Mouse (Mus musculus) forebrain, embryonic 12.5 days (tissue): ENCODE results near the gene Gm28710. TPM values are rescaled to one million over a fixed set of nuclear protein-coding genes. Genes with fewer than 3 reads are reported as not detected.

ENCODE experiments used
- ATAC-seq: fragments of 200-750 bp; cut with Nextera tagmentation; 2 replicates; pipeline ENCODE4 v1.8.0; 2017; ENCODE audit warnings: moderate TSS enrichment; ENCODE audit not compliant: low FRiP score
- H3K27ac ChIP-seq: fragments of 300-500 bp; sonication (generic); 2 replicates; pipeline ENCODE4 v1.5.1; 2016; ENCODE audit warnings: mild to moderate bottlenecking
- H3K27me3 ChIP-seq: fragments of 300-500 bp; sonication (generic); 2 replicates; pipeline ENCODE4 v1.6.1; 2016; ENCODE audit warnings: mild to moderate bottlenecking
- H3K36me3 ChIP-seq: fragments of 300-500 bp; sonication (generic); replicated peaks from 2 replicates; pipeline ENCODE4 v1.6.1; 2016; ENCODE audit warnings: mild to moderate bottlenecking
- H3K4me1 ChIP-seq: fragments of 300-500 bp; sonication (generic); 2 replicates; pipeline ENCODE4 v1.6.1; 2016
- H3K4me2 ChIP-seq: fragments of 300-500 bp; sonication (generic); 2 replicates; pipeline ENCODE4 v1.6.1; 2016; ENCODE audit warnings: mild to moderate bottlenecking, moderate library complexity
- H3K4me3 ChIP-seq: fragments of 300-500 bp; sonication (generic); replicated peaks from 2 replicates; pipeline ENCODE4 v1.5.1; 2016; ENCODE audit warnings: mild to moderate bottlenecking
- H3K9ac ChIP-seq: fragments of 300-500 bp; sonication (generic); 2 replicates; pipeline ENCODE4 v1.6.1; 2016; ENCODE audit warnings: mild to moderate bottlenecking
- H3K9me3 ChIP-seq: fragments of 300-500 bp; sonication (generic); 2 replicates; pipeline ENCODE4 v1.6.1; 2016
- WGBS: fragments of 180-500 bp; shearing (Covaris S2); methylation state at CpG from one replicate; pipeline ENCODE4 v1.1.7; 2016; 5-methylcytosine and 5-hydroxymethylcytosine counted together
- polyA plus RNA-seq: library from polyadenylated mRNA; unstranded; fragments of >200 nt; fragmentation: Nextera tagmentation; extraction: Ambion mirVana; gene quantifications from 2 replicates; pipeline ENCODE4 v1.2.1, GENCODE M21; 2016

Gene Gm28710
- not detected in 2 replicates for polyA plus RNA-seq

DNA sequence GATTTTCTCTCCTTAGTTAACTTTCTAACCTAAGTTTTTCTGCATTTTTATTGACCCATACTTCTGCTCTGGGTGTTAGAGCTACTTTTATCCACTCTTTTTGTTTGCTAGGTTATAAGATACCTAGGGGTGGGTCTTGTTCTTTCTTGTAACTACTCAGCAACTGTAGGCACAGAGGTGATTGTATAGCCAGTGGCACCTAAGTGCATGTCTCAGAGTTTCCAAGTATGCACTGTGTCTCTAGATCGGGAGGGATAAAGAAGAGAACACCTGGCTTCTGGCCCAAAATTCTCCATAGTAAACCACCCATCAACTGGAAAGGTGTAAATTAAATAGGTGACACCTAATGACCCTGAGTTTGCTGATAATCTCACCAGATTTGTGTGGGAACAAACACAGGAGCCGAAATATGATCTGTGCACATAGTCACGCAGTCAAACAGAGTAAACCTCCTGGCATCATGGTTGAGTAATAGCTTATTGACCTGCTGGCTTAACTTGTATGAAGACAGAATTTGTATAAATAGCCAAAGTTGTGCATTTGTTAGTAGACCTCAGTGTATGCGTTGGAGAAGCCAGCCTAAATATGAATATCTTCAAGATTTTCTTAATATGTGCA, at the start of gene Gm28710:
TSS of gene Gm28710 (plus strand) at position 568 of the 618 bp plus-strand sequence.
- no peak for ATAC-seq
- Histone ChIP-seq H3K27ac (no peak within 1 kb of the TSS), H3K4me1 (no peaks in the 10 kb centered on the region), H3K4me2 (no peak within 1 kb of the TSS), H3K27me3 (no peaks in the 10 kb centered on the region), H3K36me3 (no peaks in the 10 kb centered on the region), H3K9ac (no peak within 1 kb of the TSS), H3K9me3 (no peaks in the 10 kb centered on the region), H3K4me3 (no peak within 1 kb of the TSS)
- 92% methylated on average over 4 of the region's 4 CpGs for WGBS

DNA sequence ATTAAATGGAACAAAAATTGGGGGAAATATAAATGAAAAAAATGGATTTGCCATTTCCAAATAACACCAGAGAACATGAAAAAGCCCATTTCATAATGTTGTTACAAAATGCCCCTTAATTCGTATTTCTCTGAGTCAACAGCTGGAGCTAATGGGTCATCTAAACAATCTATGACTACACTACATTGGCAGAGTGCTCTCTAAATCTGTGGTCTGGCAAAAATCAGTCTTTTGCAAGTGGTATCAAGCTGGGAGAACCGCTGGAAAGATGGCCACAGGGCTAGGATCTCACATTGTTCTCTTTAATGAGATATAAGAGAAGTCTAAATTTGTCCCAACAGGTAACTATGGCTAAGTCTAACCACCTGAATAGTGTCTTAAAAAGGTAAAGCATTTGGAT, 14.4 kb upstream of the Gm28710 start:
- H3K27ac ChIP-seq = no peak overlapping the region
- no peak for ATAC-seq
- H3K4me2 ChIP-seq = no peak overlapping the region
- H3K4me1 ChIP-seq = no peaks in the 10 kb centered on the region
- no peak overlapping the region for H3K9ac ChIP-seq
- WGBS = 71% methylated on average over 2 of the region's 2 CpGs
- no peak overlapping the region for H3K4me3 ChIP-seq
- H3K9me3 ChIP-seq = no peaks in the 10 kb centered on the region
- no peaks in the 10 kb centered on the region for H3K27me3 ChIP-seq
- H3K36me3 ChIP-seq = no peaks in the 10 kb centered on the region

DNA sequence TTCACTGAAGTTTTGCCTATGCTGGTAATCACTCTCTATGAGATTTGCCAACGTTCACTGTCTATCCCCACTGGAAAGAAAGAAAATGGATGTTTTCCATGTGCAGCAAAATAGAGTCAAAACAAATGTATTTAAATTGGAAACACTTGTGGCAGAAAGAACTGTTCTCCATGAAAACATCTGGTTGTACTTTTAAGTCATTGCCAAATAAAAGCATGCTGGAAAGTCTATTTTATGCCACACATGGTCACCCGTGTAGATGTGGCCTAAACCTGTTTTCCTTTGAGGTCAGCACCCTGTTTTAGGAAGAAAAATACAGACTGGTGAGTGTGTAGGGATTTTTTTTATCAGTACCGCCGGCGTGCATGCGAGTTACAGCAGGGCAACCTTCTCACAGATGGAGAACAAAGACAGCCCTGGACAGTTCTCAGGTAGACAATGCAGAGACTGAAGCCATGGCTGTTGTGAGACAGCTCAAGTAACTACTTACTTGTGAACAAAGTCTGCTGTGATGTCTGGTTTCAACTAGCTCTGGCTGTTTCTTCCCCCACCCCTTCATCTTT, 12.9 kb upstream of the Gm28710 start:
- H3K4me2 ChIP-seq = no peak overlapping the region
- no peak overlapping the region for H3K4me3 ChIP-seq
- WGBS = 76% methylated on average over 6 of the region's 6 CpGs
- no peaks in the 10 kb centered on the region for H3K27me3 ChIP-seq
- no peaks in the 10 kb centered on the region for H3K36me3 ChIP-seq
- no peak for ATAC-seq
- H3K9ac ChIP-seq = no peak overlapping the region
- H3K4me1 ChIP-seq = no peaks in the 10 kb centered on the region
- no peaks in the 10 kb centered on the region for H3K9me3 ChIP-seq
- H3K27ac ChIP-seq = no peak overlapping the region

DNA sequence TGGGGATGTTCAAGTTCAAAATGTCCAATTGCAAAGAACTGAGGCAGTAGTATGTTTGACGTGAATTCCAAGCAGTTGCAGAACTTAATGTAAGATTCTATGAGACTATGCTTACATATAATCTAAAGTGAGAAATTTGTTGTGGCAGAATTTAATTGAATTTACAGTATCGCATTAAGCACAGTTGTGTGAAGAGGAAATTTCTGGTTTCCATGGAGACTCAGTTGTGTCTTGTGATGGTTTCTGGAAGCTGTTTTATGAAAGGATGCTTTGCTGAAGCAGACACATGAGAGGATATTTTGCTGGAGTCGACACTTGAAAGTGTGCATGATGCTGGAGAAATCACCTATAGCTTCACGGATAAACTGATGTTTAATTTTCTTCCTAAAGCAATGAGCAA, 6.0 kb upstream of the Gm28710 start:
- Histone ChIP-seq H3K27me3 (no peaks in the 10 kb centered on the region), H3K4me3 (no peak overlapping the region), H3K36me3 (no peaks in the 10 kb centered on the region), H3K4me2 (no peak overlapping the region), H3K4me1 (no peaks in the 10 kb centered on the region), H3K9me3 (no peaks in the 10 kb centered on the region), H3K27ac (no peak overlapping the region), H3K9ac (no peak overlapping the region)
- no peak for ATAC-seq
- 93% methylated on average over 4 of the region's 4 CpGs for WGBS

DNA sequence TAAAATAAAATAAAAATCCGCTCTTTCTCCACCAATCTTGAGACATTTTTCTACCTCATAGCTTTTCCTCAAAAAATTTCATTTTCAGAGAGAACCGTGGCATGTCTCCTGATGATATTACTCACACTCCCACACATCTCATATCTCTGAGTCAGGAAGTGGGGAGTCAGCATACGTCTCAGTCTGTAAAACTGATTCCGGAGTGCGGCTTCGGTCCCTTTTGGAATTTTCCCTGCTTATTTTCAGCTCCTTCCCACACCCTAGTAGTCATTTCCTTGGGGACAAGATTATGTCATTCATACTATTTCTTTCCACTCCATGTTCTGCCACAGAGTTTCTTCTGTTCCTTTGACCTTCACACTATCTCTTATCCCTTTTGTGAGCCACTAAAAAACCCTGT, 3.4 kb downstream of the Gm28710 start:
- no peaks in the 10 kb centered on the region for H3K9me3 ChIP-seq
- no peaks in the 10 kb centered on the region for H3K4me1 ChIP-seq
- H3K9ac ChIP-seq = no peak overlapping the region
- WGBS = 92% methylated on average over 6 of the region's 6 CpGs
- no peak overlapping the region for H3K4me2 ChIP-seq
- H3K27me3 ChIP-seq = no peaks in the 10 kb centered on the region
- H3K27ac ChIP-seq = no peak overlapping the region
- H3K4me3 ChIP-seq = no peak overlapping the region
- no peaks in the 10 kb centered on the region for H3K36me3 ChIP-seq
- ATAC-seq = no peak

DNA sequence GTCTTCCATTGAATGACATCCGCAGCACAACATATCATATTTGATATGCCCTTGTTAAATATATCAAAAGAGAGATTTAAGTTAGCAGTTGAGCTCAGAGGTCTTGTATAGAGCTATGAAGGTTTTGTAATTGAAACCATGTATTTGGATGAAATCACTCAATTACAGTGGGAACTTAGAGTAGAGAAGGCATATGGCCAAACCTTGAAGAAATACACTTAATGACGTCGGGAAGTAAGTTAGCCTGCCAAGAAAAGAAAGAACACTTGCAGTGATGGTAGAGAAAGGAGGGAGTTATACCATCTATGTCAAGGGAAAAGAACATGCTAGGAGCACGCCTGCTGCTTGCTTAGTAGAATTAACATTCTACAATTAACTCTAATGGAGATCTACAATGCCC, 11.1 kb downstream of the Gm28710 start:
- Histone ChIP-seq H3K4me1 (no peaks in the 10 kb centered on the region), H3K4me3 (no peak overlapping the region), H3K27me3 (no peaks in the 10 kb centered on the region), H3K4me2 (no peak overlapping the region), H3K27ac (no peak overlapping the region), H3K36me3 (no peaks in the 10 kb centered on the region), H3K9me3 (no peaks in the 10 kb centered on the region), H3K9ac (no peak overlapping the region)
- ATAC-seq = no peak
- 71% methylated on average over 4 of the region's 4 CpGs for WGBS

DNA sequence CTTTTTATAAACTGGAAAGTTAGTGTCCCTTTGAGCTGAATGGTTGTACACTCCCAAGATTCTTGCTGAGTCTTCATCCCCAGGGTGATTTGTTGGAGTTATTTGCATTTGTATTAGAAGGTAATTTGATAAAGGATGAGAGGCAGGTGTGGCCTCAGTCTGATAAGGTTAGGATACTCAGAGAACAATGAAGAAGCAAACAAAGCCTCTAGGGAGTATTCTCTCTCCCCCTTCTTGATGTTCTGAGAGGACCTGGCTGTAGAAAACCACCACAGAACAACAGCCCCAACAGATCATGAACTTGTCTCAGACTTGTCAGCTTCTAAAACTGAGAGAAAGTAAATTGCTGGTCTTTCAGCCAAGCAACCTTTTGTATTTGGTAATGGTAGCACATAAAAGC, 47.4 kb downstream of the Gm28710 start:
- Histone ChIP-seq H3K4me2 (no peak overlapping the region), H3K4me1 (no peaks in the 10 kb centered on the region)

DNA sequence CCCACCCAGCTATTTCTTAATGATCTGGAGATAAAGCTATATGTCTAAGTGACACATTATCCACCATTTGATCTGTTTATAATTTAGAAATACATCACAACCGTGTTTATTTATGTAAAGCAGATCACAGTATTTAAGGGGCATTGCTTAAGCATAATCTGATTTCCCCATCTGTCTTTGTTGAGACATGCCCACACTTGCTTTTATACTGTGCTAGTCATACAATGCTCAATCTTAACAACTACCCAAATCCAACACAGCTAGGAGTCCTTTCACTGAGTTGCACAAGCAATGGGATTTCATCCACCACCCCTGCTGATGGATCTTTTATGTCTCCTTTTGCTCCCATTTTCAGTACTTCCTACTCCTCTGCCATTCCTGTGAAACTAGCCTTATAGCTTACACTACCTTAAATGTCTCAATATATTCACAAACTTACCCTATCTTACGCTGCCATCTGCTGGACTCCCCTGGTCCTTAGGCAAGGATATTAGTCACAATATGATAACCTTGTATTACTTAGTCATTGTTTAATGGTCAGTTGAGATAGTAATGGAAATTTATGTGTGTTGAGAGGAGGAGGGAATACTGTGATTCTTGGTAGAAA, 77.8 kb downstream of the Gm28710 start:
- H3K27ac ChIP-seq = no peak overlapping the region
- no peak overlapping the region for H3K4me3 ChIP-seq
- no peaks in the 10 kb centered on the region for H3K27me3 ChIP-seq
- H3K36me3 ChIP-seq = no peaks in the 10 kb centered on the region
- peak; percentile 84 for ATAC-seq
- no peaks in the 10 kb centered on the region for H3K4me1 ChIP-seq
- H3K9me3 ChIP-seq = no peaks in the 10 kb centered on the region
- WGBS = 66% methylated on average over 2 of the region's 2 CpGs
- no peak overlapping the region for H3K9ac ChIP-seq
- no peak overlapping the region for H3K4me2 ChIP-seq

More for the DNA sequence above, 47.4 kb downstream of the Gm28710 start:
- H3K27ac ChIP-seq = no peak overlapping the region
- H3K36me3 ChIP-seq = no peaks in the 10 kb centered on the region
- H3K9ac ChIP-seq = no peak overlapping the region
- no peak overlapping the region for H3K4me3 ChIP-seq
- no peaks in the 10 kb centered on the region for H3K9me3 ChIP-seq
- H3K27me3 ChIP-seq = no peaks in the 10 kb centered on the region
- no peak for ATAC-seq

DNA sequence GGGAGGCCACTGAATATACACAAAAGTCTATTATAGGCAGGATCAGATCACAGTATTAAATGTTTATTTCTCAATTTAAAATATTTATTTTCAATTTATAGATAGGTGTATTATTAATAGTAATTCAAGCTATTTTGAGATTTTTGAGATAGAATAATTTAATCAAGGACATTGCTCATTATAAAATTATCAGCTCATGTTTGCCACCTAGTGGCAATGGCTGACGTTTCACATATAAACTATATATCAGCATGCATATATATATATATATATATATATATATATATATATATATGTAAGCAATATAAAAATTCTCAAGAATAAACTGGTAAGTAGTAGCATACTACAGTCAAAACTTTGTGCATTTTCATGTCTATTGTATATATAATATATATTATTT, 102.6 kb downstream of the Gm28710 start:
- H3K9ac ChIP-seq = no peak overlapping the region
- H3K4me1 ChIP-seq = no peaks in the 10 kb centered on the region
- no peak overlapping the region for H3K4me2 ChIP-seq
- WGBS = 10% methylated on average over 1 of the region's 1 CpGs
- no peaks in the 10 kb centered on the region for H3K9me3 ChIP-seq
- H3K4me3 ChIP-seq = no peak overlapping the region
- no peak overlapping the region for H3K27ac ChIP-seq
- no peak for ATAC-seq
- H3K36me3 ChIP-seq = no peaks in the 10 kb centered on the region
- no peaks in the 10 kb centered on the region for H3K27me3 ChIP-seq

DNA sequence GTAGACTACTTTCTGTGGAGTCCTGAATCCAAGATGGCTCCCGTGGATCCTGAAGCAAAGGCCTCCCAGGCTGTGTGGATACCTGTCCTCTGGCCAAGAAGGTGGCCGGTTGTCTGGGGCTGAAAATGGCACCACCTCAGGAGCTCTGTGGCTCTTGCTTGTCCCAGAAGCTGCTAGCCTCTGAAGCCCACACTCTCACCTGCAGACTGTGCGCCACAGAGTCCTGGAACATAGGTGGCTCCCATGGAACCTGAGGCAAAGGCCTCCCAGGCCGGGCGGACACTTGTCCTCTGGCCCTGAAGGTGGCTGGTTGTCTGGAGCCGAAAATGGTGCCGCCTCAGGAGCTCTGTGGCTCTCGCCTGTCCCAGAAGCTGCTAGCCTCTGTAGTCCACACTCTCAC, 128.2 kb downstream of the Gm28710 start:
- Histone ChIP-seq H3K36me3 (no peaks in the 10 kb centered on the region), H3K4me3 (no peak overlapping the region), H3K27me3 (no peaks in the 10 kb centered on the region), H3K9me3 (no peaks in the 10 kb centered on the region), H3K4me1 (no peaks in the 10 kb centered on the region), H3K27ac (no peak overlapping the region), H3K9ac (no peak overlapping the region), H3K4me2 (no peak overlapping the region)
- no peak for ATAC-seq
- 94% methylated on average over 8 of the region's 8 CpGs for WGBS

DNA sequence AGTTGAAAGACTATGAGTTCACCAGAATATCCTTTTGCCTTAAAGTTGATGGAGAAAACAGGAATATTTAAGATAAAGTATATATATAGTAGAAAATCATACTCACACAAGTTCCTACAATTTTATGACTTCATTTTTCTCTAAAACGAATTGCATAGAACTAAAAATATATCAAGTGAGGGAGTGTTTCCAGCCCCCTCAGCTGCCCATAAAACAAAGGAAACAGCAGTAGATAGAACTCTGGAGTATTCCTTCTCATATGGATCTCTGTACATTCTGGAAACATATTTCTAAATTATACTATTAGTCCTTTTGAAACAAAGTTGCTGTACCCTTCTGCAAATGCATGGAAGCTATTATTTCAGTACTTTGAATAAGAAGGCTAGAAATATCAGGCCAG, 130.9 kb downstream of the Gm28710 start:
- Histone ChIP-seq H3K36me3 (no peaks in the 10 kb centered on the region), H3K4me1 (no peaks in the 10 kb centered on the region), H3K4me3 (no peak overlapping the region), H3K4me2 (no peak overlapping the region), H3K9ac (no peak overlapping the region), H3K27me3 (no peaks in the 10 kb centered on the region), H3K27ac (no peak overlapping the region), H3K9me3 (no peaks in the 10 kb centered on the region)
- no peak for ATAC-seq
- whole genome bisulfite sequencing = 68% methylated on average over 1 of the region's 1 CpGs
